Mouse (Mus musculus): ENCODE results near the gene Txnip. TPM values are rescaled to one million over a fixed set of nuclear protein-coding genes. Genes with fewer than 3 reads are reported as not detected.

The Txnip gene
- polyA plus RNA-seq, 1 experiment from 2014 or later, result 51.4 TPM

GRCm38 (mm10) chr3:96555041-96555596 is 2.6 kb upstream of the Txnip start:
- no peaks in the 10 kb centered on the region for H3K27me3 ChIP-seq (replicated peaks)
- H3K27ac ChIP-seq, result 0 out of 2 replicates have a peak overlapping the region, but pooled peaks have one; percentile 20
- H3K4me1 ChIP-seq, result peaks cover 21% of the 10 kb centered on the region
- no peak overlapping the region for H3K4me3 ChIP-seq
- peak overlapping the region; percentile 2; the same call in 1 of the 2 replicates for H3K4me2 ChIP-seq (replicated peaks)
- H3K36me3 ChIP-seq, result peaks cover 9% of the 10 kb centered on the region
- no peaks in the 10 kb centered on the region for H3K9me3 ChIP-seq
- no peak for ATAC-seq (ENCODE audit: low FRiP score, low read depth)
- no peak overlapping the region for H3K9ac ChIP-seq
- 36% methylated on average over 12 of the region's 12 CpGs for WGBS

- 0 out of 2 replicates have a peak overlapping the region, but pooled peaks have one; percentile 9 for H3K27ac ChIP-seq
- H3K27me3 ChIP-seq (replicated peaks), result no peaks in the 10 kb centered on the region
- ATAC-seq (ENCODE audit: low FRiP score, low read depth), result no peak
- 86% methylated on average over 15 of the region's 15 CpGs for WGBS
- H3K9me3 ChIP-seq, result no peaks in the 10 kb centered on the region
- H3K4me3 ChIP-seq, result no peak overlapping the region
- no peak overlapping the region for H3K9ac ChIP-seq
- H3K4me2 ChIP-seq (replicated peaks), result peak overlapping the region; percentile 85
- H3K36me3 ChIP-seq, result peaks cover 19% of the 10 kb centered on the region
- H3K4me1 ChIP-seq, result peaks cover 31% of the 10 kb centered on the region
These were observed 1.6 kb upstream of the Txnip start for GRCm38 (mm10) chr3:96555999-96556614.

DNA sequence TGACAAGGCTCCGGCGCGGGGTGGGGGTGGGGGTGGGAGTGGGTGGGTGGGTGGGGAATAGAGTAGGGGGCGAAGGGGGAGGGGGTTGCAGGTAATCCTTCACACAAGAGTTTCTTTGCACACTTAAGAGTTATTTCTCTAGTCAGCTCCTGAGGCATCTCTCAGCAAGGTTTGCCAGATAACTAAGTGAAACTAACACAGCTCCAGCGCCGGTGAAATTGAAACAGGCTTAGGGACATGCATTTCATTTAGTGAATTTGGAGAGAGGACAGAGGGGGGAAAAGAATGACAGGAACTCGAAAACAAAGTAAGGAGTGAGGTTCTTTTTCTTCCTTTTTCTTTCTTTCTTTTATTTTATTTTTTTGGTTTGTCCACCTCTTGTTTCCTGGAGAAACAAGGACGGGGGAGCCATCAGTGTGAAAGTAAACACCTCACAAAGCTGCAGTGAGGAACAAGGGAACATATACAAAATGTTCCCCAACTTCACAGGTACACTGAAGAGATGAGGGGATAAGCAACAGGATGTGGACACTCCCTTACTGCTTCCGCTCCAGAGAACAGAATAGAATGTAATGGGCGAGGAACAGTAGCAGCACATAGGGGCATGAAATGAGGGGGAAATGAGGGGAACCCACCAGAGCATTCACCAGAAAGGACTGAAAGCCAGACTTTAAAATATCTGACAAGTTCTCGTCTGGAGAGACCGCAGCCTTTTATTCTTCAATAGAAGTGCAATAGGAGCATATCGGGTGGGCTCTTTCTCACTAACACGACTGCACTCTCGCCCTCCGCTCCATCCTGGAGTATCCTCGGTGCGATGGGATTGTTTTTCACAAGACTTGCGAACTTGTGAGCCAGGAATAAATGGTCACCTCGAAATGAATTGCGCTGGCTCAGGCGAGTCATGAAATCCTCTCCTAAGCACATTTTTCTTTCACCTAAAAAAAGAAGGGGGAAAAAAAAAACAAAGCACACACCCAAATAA is 814 bp upstream of the Txnip start:
- peaks cover 37% of the 10 kb centered on the region for H3K4me1 ChIP-seq
- no peaks in the 10 kb centered on the region for H3K27me3 ChIP-seq (replicated peaks)
- H3K9ac ChIP-seq, result peak overlapping the region; percentile 52
- H3K4me3 ChIP-seq, result peak overlapping the region; percentile 61
- H3K4me2 ChIP-seq (replicated peaks), result peak overlapping the region; percentile 85
- 0 out of 2 replicates have a peak overlapping the region, but pooled peaks have one; percentile 20 for H3K27ac ChIP-seq
- 10% methylated on average over 22 of the region's 22 CpGs for WGBS
- ATAC-seq (ENCODE audit: low FRiP score, low read depth), result no peak
- peaks cover 23% of the 10 kb centered on the region for H3K36me3 ChIP-seq
- H3K9me3 ChIP-seq, result no peaks in the 10 kb centered on the region

DNA sequence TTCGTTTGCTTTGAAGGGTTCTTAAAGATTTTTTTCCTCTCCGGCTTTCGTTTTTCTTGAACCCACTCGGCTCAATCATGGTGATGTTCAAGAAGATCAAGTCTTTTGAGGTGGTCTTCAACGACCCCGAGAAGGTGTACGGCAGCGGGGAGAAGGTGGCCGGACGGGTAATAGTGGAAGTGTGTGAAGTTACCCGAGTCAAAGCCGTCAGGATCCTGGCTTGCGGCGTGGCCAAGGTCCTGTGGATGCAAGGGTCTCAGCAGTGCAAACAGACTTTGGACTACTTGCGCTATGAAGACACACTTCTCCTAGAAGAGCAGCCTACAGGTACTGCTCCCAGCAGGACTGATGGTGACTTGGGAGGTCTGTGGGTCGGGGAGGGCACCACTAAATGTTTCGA is 402 bp downstream of the Txnip start:
- Histone ChIP-seq H3K27ac (no peak overlapping the region), H3K4me2 (replicated peaks) (peak overlapping the region; percentile 85), H3K36me3 (peaks cover 23% of the 10 kb centered on the region), H3K4me1 (peaks cover 41% of the 10 kb centered on the region), H3K4me3 (peak overlapping the region; percentile 61), H3K9ac (peak overlapping the region; percentile 74), H3K27me3 (replicated peaks) (no peaks in the 10 kb centered on the region), H3K9me3 (no peaks in the 10 kb centered on the region)
- no peak for ATAC-seq (ENCODE audit: low FRiP score, low read depth)
- WGBS, result under 1% methylated on average over 17 of the region's 17 CpGs

GRCm38 (mm10) chr3:96558668-96559196 is 975 bp downstream of the Txnip start:
- no peak overlapping the region for H3K27ac ChIP-seq
- ATAC-seq (ENCODE audit: low FRiP score, low read depth), result no peak
- H3K27me3 ChIP-seq (replicated peaks), result no peaks in the 10 kb centered on the region
- peak overlapping the region; percentile 61 for H3K4me3 ChIP-seq
- peak overlapping the region; percentile 74 for H3K9ac ChIP-seq
- 44% methylated on average over 10 of the region's 10 CpGs for WGBS
- peaks cover 41% of the 10 kb centered on the region for H3K4me1 ChIP-seq
- peaks cover 23% of the 10 kb centered on the region for H3K36me3 ChIP-seq
- no peaks in the 10 kb centered on the region for H3K9me3 ChIP-seq
- H3K4me2 ChIP-seq (replicated peaks), result peak overlapping the region; percentile 85

DNA sequence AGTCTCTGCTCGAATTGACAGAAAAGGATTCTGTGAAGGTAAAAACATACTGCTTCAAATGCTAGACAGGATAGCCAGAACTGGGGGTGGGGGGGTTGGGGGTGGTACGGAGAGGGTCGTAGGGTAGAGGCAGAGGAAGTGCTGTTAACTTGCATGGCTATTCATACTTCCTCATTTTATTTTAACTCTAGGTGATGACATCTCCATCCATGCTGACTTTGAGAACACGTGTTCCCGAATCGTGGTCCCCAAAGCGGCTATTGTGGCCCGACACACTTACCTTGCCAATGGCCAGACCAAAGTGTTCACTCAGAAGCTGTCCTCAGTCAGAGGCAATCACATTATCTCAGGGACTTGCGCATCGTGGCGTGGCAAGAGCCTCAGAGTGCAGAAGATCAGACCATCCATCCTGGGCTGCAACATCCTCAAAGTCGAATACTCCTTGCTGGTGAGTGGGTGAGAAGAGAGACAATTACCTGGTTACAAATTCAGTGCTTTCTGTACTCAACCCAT is 1.7 kb downstream of the Txnip start:
- peak overlapping the region; percentile 85 for H3K4me2 ChIP-seq (replicated peaks)
- no peak overlapping the region for H3K27ac ChIP-seq
- H3K9me3 ChIP-seq, result no peaks in the 10 kb centered on the region
- peak overlapping the region; percentile 61 for H3K4me3 ChIP-seq
- no peaks in the 10 kb centered on the region for H3K27me3 ChIP-seq (replicated peaks)
- peak overlapping the region; percentile 22; the same call in 1 of the 2 replicates for H3K9ac ChIP-seq
- peaks cover 41% of the 10 kb centered on the region for H3K4me1 ChIP-seq
- H3K36me3 ChIP-seq, result peaks cover 23% of the 10 kb centered on the region
- no peak for ATAC-seq (ENCODE audit: low FRiP score, low read depth)
- WGBS, result 85% methylated on average over 12 of the region's 12 CpGs

GRCm38 (mm10) chr3:96559911-96560850 is 2.4 kb downstream of the Txnip start:
- 91% methylated on average over 23 of the region's 23 CpGs for WGBS
- H3K4me2 ChIP-seq (replicated peaks), result peak overlapping the region; percentile 85
- H3K9ac ChIP-seq, result 0 out of 2 replicates have a peak overlapping the region, but pooled peaks have one; percentile 22
- peaks cover 23% of the 10 kb centered on the region for H3K36me3 ChIP-seq
- H3K27me3 ChIP-seq (replicated peaks), result no peaks in the 10 kb centered on the region
- H3K9me3 ChIP-seq, result no peaks in the 10 kb centered on the region
- H3K4me1 ChIP-seq, result peaks cover 37% of the 10 kb centered on the region
- H3K27ac ChIP-seq, result no peak overlapping the region
- peak overlapping the region; percentile 61 for H3K4me3 ChIP-seq
- no peak for ATAC-seq (ENCODE audit: low FRiP score, low read depth)

DNA sequence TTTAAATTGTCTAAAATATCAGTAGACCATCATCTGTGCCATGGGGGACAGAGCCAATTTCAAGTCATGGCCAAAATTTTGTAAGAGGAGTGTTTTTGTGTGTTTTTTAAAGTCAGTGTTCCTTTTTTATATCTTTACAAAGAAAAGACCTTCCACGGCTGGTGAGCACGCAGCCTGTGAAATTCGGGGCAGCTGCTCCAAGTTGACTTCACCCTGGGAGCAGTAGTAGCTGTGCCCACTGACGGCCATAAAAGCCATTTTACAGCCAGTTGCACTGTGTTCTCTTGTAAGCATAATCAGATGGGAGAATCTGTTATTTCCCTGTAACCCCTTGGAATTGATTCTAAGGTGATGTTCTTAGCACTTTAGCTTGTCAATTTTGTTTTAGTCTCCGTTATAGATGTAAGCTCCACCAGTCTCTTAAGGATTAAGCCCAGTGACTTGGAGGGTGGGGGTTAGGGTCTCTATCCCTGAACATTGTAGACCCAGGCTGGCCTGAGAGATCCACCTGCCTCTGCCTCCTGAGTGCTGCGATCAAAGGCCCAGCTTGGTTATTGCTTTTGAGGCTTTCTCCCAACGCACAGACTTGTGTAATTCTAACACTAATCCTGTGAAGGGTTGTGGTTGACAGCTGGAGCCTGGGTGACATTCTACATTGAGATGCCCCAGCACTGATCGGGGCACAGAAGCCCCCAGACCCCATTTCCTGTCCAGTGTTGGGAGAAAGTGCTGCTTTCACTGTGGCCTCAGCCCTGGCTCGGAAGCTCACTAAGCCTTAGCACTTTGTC is 3.3 kb downstream of the Txnip start:
- Histone ChIP-seq H3K4me2 (replicated peaks) (peak overlapping the region; percentile 85), H3K36me3 (peaks cover 23% of the 10 kb centered on the region), H3K27me3 (replicated peaks) (no peaks in the 10 kb centered on the region), H3K27ac (no peak overlapping the region), H3K9ac (no peak overlapping the region), H3K4me1 (peaks cover 37% of the 10 kb centered on the region), H3K9me3 (no peaks in the 10 kb centered on the region), H3K4me3 (no peak overlapping the region)
- ATAC-seq (ENCODE audit: low FRiP score, low read depth), result no peak
- WGBS, result 84% methylated on average over 9 of the region's 9 CpGs

DNA sequence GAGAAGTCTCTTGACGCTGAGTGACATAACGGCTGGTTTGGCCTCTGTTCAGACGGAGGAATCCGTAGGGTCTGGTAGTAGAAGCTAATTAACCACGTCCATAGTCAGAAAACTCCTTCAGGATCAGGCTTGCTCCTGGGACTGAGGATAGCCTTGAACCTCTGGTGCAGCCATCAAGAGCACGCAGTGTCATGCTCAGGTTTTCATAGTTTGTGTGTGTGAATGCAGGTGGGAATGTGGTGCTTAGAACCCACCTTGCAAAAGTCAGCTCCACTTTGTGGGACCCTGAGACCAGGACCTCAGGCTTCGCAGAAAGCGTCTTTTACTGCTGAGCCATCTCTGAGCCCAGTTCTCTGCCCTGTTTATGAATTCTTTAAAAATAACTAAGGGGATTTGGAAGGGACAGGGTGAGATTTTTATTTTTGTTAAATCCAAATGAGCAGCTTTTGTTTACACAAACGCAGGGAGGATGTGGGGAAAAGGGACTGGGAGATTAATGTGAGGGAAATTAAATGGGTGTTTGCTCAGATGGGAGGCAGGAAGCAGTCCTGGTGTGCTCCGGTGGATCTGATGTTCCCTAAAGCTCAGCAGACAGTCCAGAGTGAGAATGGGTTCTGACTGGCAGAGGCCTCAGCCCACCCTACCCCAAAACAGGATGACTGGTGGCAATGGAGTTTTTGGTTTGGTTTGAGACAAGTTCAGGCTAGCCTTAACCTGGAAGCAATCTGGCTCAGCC is 4.4 kb downstream of the Txnip start:
- no peak overlapping the region for H3K4me3 ChIP-seq
- no peaks in the 10 kb centered on the region for H3K27me3 ChIP-seq (replicated peaks)
- H3K27ac ChIP-seq, result no peak overlapping the region
- H3K4me1 ChIP-seq, result peaks cover 31% of the 10 kb centered on the region
- no peaks in the 10 kb centered on the region for H3K9me3 ChIP-seq
- 0 out of 2 replicates have a peak overlapping the region, but pooled peaks have one; percentile 18 for H3K4me2 ChIP-seq (replicated peaks)
- H3K9ac ChIP-seq, result no peak overlapping the region
- no peak for ATAC-seq (ENCODE audit: low FRiP score, low read depth)
- peaks cover 23% of the 10 kb centered on the region for H3K36me3 ChIP-seq
- 54% methylated on average over 10 of the region's 10 CpGs for WGBS

GRCm38 (mm10) chr3:96563267-96563666 is 5.5 kb downstream of the Txnip start:
- Histone ChIP-seq H3K36me3 (peaks cover 23% of the 10 kb centered on the region), H3K9me3 (no peaks in the 10 kb centered on the region), H3K4me3 (no peak overlapping the region), H3K4me2 (replicated peaks) (no peak overlapping the region), H3K4me1 (peaks cover 30% of the 10 kb centered on the region), H3K27ac (no peak overlapping the region), H3K9ac (no peak overlapping the region), H3K27me3 (replicated peaks) (no peaks in the 10 kb centered on the region)
- no peak for ATAC-seq (ENCODE audit: low FRiP score, low read depth)
- WGBS, result 96% methylated on average over 8 of the region's 8 CpGs
